Mouse (Mus musculus) layer of hippocampus, adult 8-10 months (tissue): ENCODE results near the gene Ripor1. TPM values are rescaled to one million over a fixed set of nuclear protein-coding genes. Genes with fewer than 3 reads are reported as not detected.

Experiments used
- DNase-seq, 2 experiments: peaks; one replicate each; pipeline ENCODE4 v3.0.0; 2022; ENCODE audit warnings: low spot score in 2 of 2
- total RNA-seq, 4 experiments: library from RNA; stranded (reverse); gene quantifications; 2 replicates each; pipeline ENCODE4 v1.2.4; 2022

Ripor1 gene
- total RNA-seq, 4 experiments from 2014 or later = 75.4 to 83.7 (median 81.8) TPM

GRCm38 (mm10) chr8:105605491-105606188, 585 bp downstream of the Ripor1 start:
- DNase-seq = no peak

DNA sequence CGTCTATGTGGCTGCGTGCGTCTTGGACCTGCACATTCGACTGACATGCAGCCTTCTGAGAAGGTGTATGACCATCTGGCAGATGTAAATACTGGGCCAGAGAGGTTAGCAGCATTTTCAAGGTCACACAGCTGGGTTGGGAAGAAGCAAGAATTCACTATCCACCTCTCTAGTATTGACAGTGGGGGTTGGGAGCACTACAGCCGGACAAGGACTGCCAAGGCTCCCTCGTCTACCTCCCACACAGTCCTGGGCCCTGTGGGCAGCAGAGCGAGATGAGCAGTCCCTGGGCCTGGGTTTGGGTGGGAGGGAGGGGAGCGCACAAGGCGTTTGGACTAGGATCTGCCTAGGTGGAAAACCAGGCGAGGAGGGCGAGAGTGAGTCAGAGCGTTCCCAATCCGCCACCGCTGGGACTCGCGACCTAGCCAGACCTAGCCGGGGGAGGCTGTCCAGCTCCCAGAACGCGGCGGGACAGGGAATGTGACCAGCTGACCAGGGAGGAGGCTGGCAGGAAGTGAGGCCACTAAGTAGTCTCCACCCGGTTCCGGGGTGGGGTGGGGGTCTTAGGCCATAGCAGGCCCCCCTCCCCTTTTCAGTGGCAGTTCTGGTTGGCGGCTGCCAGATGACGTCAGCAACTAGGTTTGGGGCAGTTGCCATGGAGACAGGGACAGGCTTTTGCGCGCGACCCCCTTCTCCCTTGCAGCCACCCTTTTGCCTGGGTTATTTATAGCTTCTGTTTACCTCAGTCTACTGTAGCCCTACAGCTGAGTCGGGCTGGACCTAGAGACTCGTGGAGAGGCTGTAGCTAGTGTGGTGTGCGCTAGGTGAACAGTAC, 1.4 kb downstream of the Ripor1 start:
- DNase-seq = peak; percentile 83

DNA sequence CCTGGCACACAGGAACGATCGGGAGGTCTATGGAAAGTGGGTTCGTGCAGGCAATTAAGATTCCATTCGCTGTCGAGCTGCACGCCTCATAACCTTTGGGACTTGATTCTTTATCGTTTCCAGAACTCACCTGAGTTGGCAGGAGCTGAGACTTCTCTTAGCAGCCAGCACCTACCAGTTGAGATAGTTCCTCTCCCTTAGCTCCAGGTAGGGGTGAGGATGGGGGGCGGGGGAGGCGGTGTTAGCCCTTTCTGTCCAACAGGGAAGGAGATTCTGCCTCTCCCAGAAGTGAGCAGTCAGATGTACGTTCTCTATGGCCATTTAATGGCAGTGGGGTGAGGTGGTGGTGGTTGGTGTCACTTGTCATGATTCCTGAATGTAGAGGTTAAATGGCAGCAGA, 2.0 kb downstream of the Ripor1 start:
- DNase-seq = no peak

GRCm38 (mm10) chr8:105607684-105608083, 2.6 kb downstream of the Ripor1 start:
- no peak for DNase-seq

DNA sequence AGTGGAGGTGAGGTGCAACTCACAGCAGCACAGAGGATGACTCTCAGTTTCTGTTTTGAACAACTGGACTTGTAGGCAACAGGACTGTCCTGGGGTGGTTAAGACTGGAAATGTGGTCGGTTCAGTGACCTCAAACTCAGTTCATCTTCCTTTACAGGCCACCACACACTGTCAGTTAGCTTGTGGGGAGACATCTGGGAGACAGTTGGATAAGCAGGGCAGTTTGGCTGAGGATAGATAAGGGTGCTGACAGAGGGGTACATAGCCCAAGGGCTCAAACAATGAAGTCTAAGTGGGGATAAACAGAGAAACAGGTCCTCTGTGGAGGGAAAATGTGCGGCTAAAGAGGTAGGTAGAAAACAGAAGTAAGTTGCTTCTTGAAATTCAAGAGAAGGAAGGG, 4.3 kb downstream of the Ripor1 start:
- no peak for DNase-seq

GRCm38 (mm10) chr8:105609771-105610170, 4.7 kb downstream of the Ripor1 start:
- DNase-seq = no peak

DNA sequence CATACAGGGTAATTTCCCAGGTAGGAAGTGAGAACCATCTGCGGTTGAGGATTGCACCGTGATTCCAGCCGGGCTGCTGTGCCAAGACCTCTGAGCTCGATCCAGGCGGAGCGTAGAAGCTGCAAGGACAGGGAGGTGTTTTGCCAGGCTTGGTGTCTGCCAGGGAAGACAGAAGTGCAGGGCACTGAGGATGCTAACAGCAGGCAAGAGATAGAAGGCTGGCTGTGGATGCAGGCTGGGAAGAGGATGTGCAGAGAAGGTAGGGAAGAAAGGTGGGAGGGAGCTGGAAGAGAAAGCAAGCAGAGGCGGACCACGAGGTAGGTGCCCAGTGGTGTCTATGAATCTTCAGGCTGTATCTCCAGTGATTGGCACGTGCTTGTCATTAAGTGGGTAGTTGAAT, 6.8 kb downstream of the Ripor1 start:
- no peak for DNase-seq

DNA sequence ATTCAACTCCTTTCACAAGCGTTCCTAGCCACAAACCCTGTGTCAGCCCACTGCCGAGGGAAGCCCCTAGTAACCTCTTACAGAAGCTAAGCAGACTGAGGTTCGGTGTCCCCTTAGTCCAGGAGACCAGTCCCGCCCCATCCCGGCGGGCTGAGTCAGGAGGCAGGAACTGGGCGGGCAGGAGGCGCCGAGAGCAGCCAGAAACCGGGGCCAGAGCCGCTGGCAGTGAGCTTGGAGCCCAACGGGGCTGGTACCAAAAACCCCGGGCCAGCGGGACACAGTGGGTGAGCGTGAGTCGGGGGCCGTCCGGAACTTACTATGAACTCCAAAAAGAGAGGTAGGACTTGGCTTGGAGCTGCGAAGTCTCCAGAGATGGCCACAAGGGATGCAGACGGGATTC, 8.0 kb downstream of the Ripor1 start:
- no peak for DNase-seq

DNA sequence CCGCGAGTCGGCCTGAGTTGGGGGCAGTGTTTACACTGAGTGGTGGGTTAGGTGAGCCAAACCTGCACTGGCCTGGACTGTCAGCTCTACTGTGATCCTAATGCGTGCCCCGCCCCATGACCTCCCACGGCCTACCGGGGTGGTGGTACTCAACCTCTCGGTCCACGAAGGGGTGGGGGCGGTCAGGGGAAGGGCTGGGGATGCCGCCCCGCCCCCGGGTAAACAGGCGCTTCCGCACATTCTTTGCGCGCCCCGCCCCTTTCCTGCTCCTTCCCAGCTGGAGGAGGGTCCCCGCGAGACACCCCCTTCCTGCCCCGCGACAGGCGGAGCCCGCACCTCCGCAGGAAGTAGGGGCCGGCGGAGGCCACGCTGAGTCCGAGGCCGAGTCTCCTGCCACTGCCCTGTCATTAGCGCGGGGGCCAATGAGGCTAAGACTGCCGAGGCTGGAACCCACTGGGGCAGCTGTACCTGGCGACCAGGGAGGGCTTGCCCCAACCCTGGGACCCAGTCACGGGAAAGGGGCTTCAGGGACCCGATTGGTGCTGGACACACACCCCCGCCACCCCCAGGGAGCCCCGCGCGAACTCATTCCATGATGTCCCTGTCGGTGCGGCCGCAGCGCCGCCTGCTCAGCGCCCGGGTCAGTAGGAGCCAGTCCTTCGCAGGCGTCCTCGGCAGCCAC, 8.9 kb downstream of the Ripor1 start:
- DNase-seq = no peak

DNA sequence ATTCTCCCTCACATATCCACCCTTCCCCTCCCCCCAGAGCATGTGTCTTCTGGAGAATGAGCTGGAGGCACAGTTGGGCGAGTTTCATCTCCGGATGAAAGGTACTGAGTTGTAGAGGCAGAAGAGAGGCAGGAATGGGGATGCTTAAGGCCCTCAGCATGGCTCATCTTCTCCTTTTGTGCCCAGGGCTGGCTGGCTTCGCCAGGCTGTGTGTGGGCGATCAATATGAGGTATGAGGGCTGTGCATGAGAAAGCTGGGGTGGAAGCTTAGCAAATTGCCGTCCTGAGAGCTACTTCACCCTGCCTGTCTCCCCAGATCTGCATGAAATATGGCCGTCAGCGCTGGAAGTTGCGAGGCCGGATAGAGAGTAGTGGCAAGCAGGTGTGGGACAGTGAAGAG, 10.9 kb downstream of the Ripor1 start:
- DNase-seq = peak in 1 of 2 experiments; percentile 52

DNA sequence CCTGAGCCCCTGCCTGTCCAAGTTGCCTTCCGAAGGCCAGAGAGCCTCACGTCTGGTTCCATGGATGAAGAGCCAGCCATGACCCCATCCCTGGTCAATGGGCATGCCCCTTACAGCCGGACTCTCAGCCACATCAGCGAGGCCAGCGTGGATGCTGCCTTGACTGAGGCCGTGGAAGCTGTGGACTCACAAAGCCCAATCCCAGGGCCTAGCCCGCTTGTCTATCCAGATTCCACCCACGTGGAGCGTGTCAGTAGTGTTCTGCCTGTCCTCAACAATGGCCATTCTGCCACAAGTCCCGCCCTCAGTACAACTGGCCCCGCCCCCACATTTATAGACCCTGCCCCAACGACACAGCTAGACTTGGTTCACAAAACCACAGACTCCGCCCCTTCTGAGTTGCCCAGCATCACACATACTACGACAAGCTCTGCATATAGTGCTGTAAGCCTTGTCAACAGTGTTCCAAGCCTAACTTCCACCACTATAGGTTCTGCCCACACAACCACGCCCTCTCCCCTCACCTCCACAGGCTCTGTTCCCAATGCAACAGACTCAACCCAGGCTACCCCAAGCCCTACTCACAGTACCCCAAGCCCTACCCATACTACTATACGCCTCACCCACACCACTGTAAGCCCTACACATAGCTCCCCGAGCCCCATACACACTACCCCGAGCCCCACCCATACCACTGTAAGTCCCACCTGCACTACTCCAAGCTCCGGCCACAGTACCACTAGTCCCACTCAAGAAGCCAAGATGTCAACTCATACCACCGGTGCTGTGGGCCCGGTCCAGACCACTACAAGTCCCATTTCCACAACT, 12.6 kb downstream of the Ripor1 start:
- DNase-seq = no peak

GRCm38 (mm10) chr8:105618279-105618634, 13.2 kb downstream of the Ripor1 start:
- DNase-seq = no peak

GRCm38 (mm10) chr8:105618892-105619591, 14.0 kb downstream of the Ripor1 start:
- DNase-seq = no peak

- DNase-seq = no peak
Measured at GRCm38 (mm10) chr8:105620211-105620610, 15.2 kb downstream of the Ripor1 start.

DNA sequence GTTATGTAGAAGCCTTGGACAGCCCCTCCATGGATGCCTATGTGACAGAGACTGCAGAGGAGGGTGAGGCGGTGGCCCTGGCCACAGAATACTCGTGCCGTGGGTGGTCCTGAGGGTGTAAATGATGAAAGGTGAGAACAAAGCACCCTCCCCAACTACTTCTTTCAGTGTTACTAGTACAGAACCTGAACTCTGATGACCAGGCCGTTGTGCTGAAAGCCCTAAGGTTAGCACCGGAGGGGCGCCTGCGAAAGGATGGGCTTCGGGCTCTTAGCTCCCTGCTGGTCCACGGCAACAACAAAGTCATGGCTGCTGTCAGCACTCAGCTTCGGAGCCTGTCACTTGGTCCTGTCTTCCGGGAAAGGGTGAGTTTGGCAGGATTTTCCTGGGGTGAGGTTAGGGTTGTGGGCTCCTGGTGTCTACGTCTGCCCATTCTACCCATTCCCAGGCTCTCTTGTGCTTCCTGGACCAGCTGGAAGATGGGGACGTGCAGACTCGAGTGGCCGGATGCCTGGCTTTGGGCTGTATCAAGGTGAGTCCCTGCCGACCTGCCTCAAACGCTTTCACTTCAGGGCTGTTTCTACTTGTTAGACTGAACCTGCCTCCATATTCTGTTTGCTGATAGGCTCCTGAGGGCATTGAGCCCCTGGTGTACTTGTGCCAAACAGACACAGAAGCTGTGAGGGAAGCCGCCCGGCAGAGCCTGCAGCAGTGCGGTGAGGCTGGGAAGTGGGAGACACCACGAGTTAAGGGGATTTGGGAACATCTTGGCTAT, 16.1 kb downstream of the Ripor1 start:
- DNase-seq = no peak

GRCm38 (mm10) chr8:105621841-105622240, 16.8 kb downstream of the Ripor1 start:
- DNase-seq = no peak

DNA sequence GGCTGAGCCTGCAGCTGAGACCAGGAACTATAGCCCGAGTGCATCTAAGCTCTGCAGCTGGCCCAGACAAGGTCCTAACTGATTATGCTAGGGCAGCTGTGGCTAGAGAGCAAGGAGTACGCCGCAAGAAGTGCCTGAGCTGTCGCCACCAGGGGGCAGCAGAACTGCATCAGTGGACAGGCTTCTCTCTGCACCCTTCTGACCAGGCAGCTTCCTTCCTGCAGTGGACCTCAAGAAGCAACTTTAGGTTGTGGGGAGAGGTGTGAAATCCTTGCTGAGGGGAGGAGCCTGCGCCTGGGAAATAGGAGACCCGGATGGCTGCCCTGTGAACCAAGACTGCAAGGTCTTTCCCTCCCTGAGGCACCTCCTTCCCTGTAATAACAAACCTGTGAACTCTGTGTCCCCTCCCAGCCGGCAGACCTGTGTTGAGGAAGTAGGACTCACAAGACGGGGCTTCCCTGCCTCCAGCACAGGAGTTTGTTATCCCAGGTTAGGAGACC, 17.4 kb downstream of the Ripor1 start:
- peak; percentile 88 to 97 for DNase-seq

DNA sequence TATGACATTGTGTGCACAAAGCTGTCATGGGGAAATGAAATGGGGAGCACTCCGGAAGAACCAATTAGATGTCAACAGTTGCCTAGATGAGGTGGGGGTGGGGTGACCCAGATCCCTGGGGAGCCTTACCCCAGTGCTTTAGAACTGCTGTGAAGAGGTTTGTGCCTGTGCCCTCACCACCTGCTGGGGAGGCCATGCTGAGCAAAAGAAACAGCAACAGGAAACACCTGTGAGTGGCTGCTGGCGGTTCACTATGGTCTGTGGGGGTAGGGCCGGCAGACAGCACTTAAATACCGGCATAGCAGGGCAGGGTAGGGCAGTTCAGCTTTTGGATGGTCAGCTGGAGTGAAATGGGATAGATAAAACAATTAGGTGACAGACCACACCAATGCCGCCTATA, 18.1 kb downstream of the Ripor1 start:
- no peak for DNase-seq

DNA sequence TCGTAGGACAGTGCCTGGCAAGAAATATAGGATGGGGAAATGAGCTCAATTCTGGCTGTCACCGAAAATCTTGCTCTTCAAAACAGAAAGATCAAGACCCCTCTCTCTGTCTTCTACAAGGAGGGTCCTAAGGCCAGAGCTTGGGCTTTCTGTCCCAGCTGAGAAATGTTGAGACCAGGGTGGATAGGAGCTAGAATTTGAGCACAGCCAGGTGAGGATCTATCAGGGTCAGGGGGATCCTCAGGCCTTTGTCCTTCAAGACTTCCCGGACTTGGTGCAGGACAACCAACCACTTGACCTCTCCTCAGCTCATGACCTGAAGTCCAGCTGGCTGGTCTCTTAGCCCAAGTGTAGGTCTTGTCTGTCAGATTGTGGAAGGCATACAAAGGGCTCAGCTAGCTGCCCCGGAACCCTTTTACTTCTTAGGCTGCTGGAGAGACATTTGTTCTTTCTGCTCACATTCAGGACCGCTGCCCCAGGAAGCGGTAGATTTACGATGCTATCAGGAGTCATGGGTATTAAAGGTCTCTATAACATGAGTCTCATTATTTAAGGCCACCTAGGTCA, 18.7 kb downstream of the Ripor1 start:
- no peak for DNase-seq
